Mouse (Mus musculus): Measurements from ENCODE around the gene Gid4.

DNA sequence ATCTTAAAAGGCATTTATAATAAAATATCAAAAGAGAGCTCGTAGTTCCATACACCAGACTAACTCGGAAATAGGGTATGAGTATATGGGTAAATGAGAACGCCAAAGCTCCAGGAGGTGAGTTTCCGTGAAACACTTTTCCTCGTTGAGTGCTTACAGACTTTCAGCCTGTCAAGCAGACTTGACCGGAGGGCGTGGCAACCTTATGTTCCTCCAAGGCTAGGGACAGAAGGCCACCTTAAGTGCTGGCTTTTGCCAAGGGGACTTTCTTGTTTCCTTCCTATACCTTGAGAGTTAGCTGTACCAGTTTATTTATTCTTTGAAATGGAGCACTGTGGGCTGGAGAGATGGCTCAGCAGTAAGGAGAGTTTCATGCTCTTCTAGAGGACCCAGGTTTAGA is 23.2 kb downstream of the Gid4 start:
- TF ChIP-seq CTCF (conservative IDR thresholded peaks at IDR 0.05; ENCODE audit: low read length) (no peak), NANOG (IDR thresholded peaks at IDR 0.05; ENCODE audit: borderline replicate concordance, low read length) (peak; percentile 3; the same call in 1 of the 2 replicates), POU5F1 (IDR thresholded peaks at IDR 0.05; ENCODE audit: borderline replicate concordance, low read length) (no peak)
